Mouse (Mus musculus) c-Kit-positive CD71-positive TER-119-positive erythroid progenitor cells, embryonic 14.5 days (primary cell): ENCODE measurements around the gene Ralb.

Experiments
- DNase-seq: peaks from one replicate; pipeline ENCODE4 v3.0.0-alpha.2; 2013; ENCODE audit warnings: low spot score

Gene Ralb

DNA sequence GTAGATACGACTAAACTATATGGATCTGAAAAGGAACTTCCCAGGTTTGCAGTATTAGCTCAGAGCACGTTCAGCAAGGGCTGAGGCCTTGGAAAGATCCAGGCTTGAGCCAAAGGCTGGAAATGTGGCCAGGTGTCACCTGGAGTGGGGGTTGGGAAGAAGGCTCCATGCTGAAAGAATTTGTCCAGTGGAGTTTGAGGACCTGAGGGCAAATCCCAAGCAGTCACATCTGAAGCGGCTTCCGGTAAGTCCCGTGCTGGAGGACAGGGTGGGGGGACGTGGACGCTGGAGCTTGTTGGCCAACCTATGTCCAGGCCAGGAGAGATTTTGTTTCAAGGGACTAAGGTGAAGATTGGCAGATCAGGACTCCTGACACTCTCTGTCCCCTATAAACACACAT lies 19.2 kb upstream of the Ralb start:
- no peak for DNase-seq

- no peak for DNase-seq
Measured at GRCm38 (mm10) chr1:119523369-119523768, 18.8 kb upstream of the Ralb start.

DNA sequence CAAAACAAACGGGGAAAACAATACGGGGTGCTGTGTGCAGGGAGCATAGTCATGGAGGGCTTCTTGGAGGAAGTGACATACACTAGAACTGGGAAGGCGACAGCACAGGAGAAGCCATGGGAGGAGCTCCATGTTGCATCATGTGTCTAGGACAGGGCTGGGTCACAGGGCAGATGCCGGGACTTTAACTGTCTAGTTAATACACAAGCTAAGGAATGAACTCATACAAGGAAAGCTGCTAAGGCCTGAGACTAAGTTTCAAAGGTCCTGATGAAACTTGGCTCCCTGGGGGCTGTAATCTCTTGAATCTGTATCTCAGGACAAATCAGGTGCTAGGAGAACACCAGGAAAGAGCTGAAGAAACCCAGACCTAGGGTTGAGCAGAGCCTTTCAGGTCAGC lies 18.1 kb upstream of the Ralb start:
- DNase-seq, result no peak

DNA sequence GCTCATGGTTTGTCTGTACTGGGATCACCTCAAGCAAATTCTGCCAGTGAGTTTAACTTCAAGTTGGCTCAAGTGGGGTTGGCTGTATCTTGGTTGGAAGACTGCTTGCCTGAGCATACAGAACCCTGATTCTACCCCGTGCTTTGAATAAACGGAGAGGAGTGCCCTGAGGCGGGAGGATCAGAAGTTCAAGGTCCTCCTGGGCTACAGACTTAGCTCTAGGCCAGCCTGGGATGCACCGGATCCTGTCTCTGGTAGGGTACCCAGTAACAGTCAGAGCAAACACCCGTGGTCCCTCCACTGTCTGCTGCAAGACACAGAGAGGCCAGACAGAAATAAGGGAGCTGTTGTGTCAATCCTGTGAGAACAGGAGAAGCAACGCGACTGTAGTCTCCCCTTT lies 17.1 kb upstream of the Ralb start:
- no peak for DNase-seq

GRCm38 (mm10) chr1:119521029-119521428 lies 16.4 kb upstream of the Ralb start:
- no peak for DNase-seq

DNA sequence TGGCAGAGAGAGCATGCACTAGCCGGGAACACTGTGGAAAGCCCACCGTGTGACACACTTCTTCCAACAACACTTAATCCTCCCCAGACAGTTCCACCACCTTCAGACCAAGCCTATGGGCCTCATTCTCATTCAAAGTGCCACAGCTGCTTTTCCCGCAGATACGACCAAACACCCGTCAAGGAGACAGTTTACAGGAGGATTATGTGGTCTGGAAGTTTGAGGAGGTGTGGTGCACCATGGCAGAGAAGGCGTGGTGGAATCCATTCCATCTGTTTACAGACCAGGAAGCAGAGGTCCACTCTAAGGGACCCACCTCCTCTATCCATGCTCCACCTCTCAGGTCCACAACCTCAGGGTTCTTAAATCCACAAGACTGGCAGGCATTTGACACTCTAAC lies 14.7 kb upstream of the Ralb start:
- no peak for DNase-seq

DNA sequence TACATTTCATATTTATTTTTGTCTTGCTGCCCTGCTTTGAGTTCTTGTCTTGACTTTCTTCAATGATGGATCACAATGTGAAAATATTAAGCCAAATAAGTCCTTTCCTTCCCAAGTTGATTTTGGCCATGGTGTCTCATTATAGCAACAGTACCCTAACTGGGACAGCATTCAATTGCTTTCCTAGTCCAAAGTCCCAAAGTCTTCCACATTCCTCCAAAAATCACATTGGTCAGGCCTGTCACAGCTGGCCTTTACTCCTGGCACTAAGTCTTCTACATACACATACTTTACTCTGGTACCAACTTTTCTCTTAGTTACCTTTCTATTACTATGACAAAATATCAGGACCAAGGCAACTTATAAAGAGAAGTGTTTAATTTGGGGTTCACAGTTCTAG lies 14.2 kb upstream of the Ralb start:
- no peak for DNase-seq

GRCm38 (mm10) chr1:119518060-119518459 lies 13.5 kb upstream of the Ralb start:
- no peak for DNase-seq

GRCm38 (mm10) chr1:119510857-119511256 lies 6.3 kb upstream of the Ralb start:
- no peak for DNase-seq

DNA sequence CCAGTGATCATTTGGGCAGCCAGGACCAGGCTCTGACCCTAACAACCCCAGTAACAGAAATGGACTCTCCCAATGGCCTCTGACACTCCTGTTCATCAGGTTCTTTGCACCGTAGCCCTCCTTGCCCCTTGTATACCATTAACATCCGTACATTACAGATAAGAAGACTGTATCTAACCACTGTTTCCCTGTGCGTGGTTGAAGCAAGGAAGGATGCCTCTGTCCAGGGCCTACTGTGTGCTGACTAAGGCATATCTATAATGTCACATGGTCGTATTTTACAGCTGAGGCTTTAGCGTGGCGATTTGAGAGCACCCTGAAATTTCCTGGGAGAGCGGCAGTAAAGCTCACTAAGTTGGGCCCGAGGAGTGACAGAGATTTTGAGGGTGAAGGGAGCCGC lies 5.8 kb upstream of the Ralb start:
- DNase-seq, result no peak

DNA sequence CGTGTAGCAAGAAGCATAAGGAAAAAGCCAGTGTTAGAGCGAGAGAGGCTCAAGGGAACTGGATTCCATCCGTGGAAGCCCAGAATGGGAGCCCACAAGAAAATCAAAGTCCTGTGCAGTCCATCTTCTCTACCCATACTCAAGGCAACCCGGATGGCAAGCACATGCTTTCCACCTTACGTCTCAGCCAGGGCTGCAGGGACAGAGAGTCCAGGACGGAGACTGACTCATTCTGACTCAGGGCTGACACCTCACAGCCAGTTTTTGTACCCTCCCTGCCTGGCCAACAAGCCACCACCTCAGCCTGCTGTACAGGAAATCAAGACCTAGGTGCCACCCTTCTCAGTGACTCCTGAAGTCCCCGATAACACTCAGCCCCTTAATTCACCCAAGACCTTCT lies 4.9 kb upstream of the Ralb start:
- no peak for DNase-seq

DNA sequence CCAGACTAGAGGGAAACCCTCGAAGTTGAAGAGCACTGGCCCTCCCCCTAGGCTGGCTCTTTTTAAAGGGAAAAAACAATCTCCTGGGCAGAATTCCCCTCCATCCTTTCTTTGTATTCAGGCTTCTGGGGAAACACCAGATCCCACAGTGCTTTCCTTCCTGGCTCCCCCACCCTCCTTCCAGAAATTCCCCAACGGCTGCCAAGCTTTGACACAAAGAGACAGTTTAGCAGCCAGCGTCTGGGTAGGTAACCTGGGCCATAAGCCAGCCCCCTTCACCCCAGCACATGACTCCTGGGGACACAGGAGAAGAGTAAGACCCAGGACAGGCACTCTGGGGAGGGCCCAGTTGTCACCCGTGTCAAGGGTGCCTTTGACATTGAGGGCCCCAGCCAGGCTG lies 4.0 kb upstream of the Ralb start:
- DNase-seq, result no peak

- no peak for DNase-seq
Measured at GRCm38 (mm10) chr1:119505951-119506350, 1.4 kb upstream of the Ralb start.

GRCm38 (mm10) chr1:119503808-119504207 lies 786 bp downstream of the Ralb start:
- no peak for DNase-seq

- DNase-seq, result no peak
Measured at GRCm38 (mm10) chr1:119503181-119503580, 1.4 kb downstream of the Ralb start.

- no peak for DNase-seq
Measured at GRCm38 (mm10) chr1:119502729-119503128, 1.9 kb downstream of the Ralb start.

DNA sequence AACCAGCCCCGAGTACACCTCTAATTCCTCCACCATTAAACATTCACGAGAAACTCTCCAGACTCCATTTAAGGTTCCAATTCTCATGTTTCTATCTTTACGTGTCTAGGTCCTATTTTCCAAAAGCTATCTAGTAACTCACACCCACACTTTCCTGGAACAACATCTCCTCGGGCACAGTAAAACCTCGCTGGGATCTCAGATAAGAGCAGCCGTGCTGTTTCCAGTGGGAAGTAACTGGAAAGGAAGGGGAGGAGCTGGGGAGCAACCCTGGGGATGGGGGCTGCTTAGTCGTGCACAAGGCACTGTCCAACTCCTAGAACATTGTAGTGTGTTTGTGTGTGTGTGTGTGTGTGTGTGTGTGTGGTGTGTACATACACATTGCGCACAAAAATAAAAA lies 2.7 kb downstream of the Ralb start:
- DNase-seq, result no peak

DNA sequence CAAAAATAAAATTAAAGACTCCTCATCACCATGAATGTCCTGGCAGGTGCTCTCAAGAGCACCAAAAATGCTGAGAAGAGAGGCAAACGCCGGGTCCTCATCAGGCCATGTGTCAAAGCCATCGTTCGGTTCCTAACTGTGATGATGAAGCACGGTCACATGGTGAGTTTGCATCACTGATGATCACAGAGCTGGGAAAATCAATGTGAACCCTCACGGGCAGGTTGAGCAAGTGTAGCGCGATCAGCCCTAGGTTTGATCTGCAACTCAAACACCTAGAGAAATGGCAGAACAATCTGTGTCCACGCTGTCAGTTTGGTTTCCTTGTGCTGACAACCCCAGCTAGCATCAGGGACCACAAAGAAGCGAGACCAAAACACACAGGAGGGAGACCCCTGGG lies 5.1 kb downstream of the Ralb start:
- no peak for DNase-seq

- DNase-seq, result no peak
Measured at GRCm38 (mm10) chr1:119498536-119499231, 5.9 kb downstream of the Ralb start.

GRCm38 (mm10) chr1:119497346-119498004 lies 7.1 kb downstream of the Ralb start:
- DNase-seq, result no peak

- DNase-seq, result no peak
Measured at GRCm38 (mm10) chr1:119495396-119495775, 9.2 kb downstream of the Ralb start.

DNA sequence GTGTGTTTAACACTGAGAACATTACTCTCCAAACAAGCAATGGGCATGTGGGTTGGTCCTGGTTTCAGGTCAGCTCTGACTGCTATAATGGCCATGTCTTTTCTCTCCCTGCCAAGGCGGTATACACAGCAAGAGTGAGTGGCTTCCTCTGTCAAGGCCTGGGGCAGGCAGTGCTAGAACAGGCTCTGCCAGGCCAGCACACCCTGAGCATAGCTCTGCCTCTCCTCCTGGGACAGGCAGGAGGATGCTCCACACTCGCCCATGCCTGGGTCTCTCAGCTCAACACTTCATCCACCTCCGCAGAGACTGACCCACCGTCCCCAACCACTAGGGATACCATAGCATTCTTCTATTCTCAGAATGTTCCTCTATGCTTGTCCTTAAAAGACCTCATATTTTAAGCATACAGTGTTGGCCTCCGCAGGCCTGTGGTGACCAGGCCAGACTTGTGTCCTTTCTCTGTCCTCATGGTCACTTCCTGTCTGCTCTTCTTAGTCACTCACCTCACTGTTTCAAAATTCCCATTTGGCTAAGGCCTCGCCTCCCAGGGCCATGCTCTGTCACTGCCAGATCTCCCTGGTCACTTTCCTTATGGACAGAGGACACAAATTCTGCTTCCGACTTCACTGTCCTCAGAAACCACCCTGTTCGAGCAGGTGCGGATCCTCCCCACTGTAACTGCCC lies 9.7 kb downstream of the Ralb start:
- no peak for DNase-seq

DNA sequence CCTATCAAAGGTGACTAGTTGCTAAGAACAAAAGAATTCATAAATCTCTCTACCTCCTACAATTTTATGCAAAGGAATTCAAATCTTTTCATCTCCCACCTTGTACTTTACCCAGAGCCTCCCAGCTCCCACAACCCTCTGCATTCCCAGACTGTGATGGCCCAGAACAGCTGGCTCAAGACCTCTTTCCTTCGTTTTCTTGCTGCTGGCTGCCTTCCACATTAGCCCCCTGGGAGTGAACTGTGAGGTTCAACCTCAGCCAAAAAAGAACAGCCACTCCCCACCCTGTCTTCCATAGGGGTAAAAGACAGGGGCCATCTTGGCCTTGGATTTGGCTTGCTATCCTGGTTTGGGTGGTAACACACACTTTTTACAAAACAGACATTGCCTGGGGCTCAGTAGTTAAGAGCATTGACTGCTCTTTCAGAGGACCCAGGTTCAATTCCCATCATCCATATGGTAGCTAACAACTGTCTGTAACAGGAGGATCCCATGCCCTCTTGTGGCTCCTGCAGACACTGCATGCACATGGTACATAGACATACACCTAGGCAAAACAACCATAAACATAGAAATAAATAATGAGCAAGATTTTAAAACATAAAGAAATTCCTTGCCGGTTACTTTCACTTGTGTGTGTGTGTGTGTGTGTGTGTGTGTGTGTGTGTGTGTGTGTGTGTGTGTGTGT lies 10.4 kb downstream of the Ralb start:
- DNase-seq, result no peak
